Mouse (Mus musculus): ENCODE data around the gene Pdzrn3. TPM values are rescaled to one million over a fixed set of nuclear protein-coding genes. Genes with fewer than 3 reads are reported as not detected.

Gene Pdzrn3
- polyA plus RNA-seq, 1 experiment from 2014 or later: 6.4 TPM

- Histone ChIP-seq H3K4me3 (ENCODE audit: low read depth, low read length) (no peak overlapping the region), H3K9ac (ENCODE audit: low read length) (no peak overlapping the region), H3K4me2 (ENCODE audit: low read depth, low read length, severe bottlenecking) (no peak overlapping the region), H3K9me3 (ENCODE audit: control insufficient read depth, low read length) (no peaks in the 10 kb centered on the region), H3K36me3 (ENCODE audit: control insufficient read depth, insufficient read depth, low read length) (no peaks in the 10 kb centered on the region), H3K27me3 (ENCODE audit: control insufficient read depth, insufficient read depth, low read length) (no peaks in the 10 kb centered on the region), H3K4me1 (replicated peaks; ENCODE audit: control insufficient read depth, insufficient read depth, low read length) (peaks cover 7% of the 10 kb centered on the region; the same call in 1 of the 2 replicates), H3K27ac (ENCODE audit: low read depth, low read length) (no peak overlapping the region)
- 85% methylated on average over 1 of the region's 1 CpGs for WGBS
- DNase-seq (ENCODE audit: low spot score): no peak
- ATAC-seq (replicated peaks; ENCODE audit: low FRiP score): no peak
Measured at GRCm38 (mm10) chr6:101351100-101351499, 26.6 kb downstream of the Pdzrn3 start.

DNA sequence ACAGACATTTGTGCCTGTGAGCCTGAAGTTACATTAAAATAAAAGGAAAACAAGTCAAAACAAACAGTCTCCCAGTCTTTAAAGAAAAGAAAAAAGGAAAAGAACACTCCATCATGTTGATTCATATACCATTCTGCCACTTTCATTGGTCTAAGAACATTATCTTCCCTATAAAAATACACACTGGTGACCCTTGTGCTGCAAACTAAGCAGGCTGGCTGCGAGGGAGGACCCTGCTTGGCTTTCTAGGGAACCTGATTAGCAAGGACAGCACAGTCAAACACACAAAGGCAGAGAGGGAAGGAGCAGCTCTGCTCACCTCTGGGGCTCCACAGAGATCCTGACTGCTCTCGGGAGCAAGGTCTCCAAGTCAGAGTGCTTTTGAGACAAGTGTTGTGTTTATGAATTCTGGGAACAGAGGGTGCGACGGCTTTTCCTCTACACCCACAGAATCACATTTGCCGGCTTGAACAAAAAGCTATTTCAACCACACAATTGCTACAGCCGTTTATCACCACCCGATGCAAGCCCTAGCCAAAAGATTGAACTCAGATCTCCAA lies 27.2 kb downstream of the Pdzrn3 start:
- Histone ChIP-seq H3K4me1 (replicated peaks; ENCODE audit: control insufficient read depth, insufficient read depth, low read length) (peaks cover 7% of the 10 kb centered on the region; the same call in 1 of the 2 replicates), H3K9ac (ENCODE audit: low read length) (no peak overlapping the region), H3K27me3 (ENCODE audit: control insufficient read depth, insufficient read depth, low read length) (no peaks in the 10 kb centered on the region), H3K27ac (ENCODE audit: low read depth, low read length) (no peak overlapping the region), H3K4me3 (ENCODE audit: low read depth, low read length) (no peak overlapping the region), H3K4me2 (ENCODE audit: low read depth, low read length, severe bottlenecking) (no peak overlapping the region), H3K9me3 (ENCODE audit: control insufficient read depth, low read length) (no peaks in the 10 kb centered on the region), H3K36me3 (ENCODE audit: control insufficient read depth, insufficient read depth, low read length) (no peaks in the 10 kb centered on the region)
- DNase-seq (ENCODE audit: low spot score) (no peak), ATAC-seq (replicated peaks; ENCODE audit: low FRiP score) (no peak)
- WGBS: 47% methylated on average over 7 of the region's 7 CpGs

DNA sequence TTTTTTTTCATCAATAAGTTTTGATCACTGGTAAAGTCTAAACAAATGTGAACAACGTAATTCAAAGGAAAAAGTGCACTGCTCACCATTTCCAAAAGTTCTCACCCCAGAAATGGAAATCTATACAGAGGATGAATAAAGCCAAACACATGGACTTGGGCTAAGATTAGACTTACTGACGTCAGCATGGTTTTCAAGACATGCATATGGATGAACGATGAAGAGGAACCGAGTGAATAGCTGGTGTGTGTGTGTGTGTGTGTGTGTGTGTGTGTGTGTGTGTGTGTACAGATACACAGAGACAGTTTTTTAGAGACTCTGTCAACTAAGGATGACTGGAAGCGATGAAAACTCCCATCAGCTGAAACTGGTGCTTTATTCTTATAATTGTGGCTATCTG lies 29.2 kb downstream of the Pdzrn3 start:
- H3K4me2 ChIP-seq (ENCODE audit: low read depth, low read length, severe bottlenecking): no peak overlapping the region
- ATAC-seq (replicated peaks; ENCODE audit: low FRiP score) (no peak), DNase-seq (ENCODE audit: low spot score) (no peak)
- 90% methylated on average over 5 of the region's 5 CpGs for WGBS
- H3K36me3 ChIP-seq (ENCODE audit: control insufficient read depth, insufficient read depth, low read length): no peaks in the 10 kb centered on the region
- H3K27ac ChIP-seq (ENCODE audit: low read depth, low read length): no peak overlapping the region
- no peak overlapping the region for H3K9ac ChIP-seq (ENCODE audit: low read length)
- H3K27me3 ChIP-seq (ENCODE audit: control insufficient read depth, insufficient read depth, low read length): no peaks in the 10 kb centered on the region
- H3K4me1 ChIP-seq (replicated peaks; ENCODE audit: control insufficient read depth, insufficient read depth, low read length): no peaks in the 10 kb centered on the region
- H3K9me3 ChIP-seq (ENCODE audit: control insufficient read depth, low read length): no peaks in the 10 kb centered on the region
- no peak overlapping the region for H3K4me3 ChIP-seq (ENCODE audit: low read depth, low read length)

DNA sequence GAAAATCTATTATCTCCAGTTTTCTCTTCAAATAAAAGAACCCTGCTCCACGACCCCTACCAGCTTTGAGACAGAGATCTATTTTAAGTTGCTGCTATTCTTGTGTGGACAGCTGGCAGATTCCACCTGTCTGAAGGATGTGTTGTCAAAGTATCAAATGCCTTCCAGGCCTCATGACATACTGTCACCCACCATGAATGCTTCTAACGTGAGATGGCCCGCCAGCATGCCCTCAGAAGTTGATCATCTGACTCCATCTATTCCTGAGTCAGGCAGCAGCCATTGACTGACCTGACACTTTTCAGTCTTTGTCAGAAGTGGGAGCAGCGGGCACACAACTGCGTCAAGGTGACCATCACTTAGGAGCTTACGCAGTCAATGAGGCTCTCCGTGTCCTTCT lies 37.6 kb downstream of the Pdzrn3 start:
- no peak overlapping the region for H3K27ac ChIP-seq (ENCODE audit: low read depth, low read length)
- no peak for ATAC-seq (replicated peaks; ENCODE audit: low FRiP score)
- H3K36me3 ChIP-seq (ENCODE audit: control insufficient read depth, insufficient read depth, low read length): no peaks in the 10 kb centered on the region
- no peaks in the 10 kb centered on the region for H3K27me3 ChIP-seq (ENCODE audit: control insufficient read depth, insufficient read depth, low read length)
- H3K4me3 ChIP-seq (ENCODE audit: low read depth, low read length): no peak overlapping the region
- H3K4me2 ChIP-seq (ENCODE audit: low read depth, low read length, severe bottlenecking): no peak overlapping the region
- WGBS: 89% methylated on average over 7 of the region's 7 CpGs
- H3K9me3 ChIP-seq (ENCODE audit: control insufficient read depth, low read length): no peaks in the 10 kb centered on the region
- no peaks in the 10 kb centered on the region for H3K4me1 ChIP-seq (replicated peaks; ENCODE audit: control insufficient read depth, insufficient read depth, low read length)
- no peak for DNase-seq (ENCODE audit: low spot score)
- H3K9ac ChIP-seq (ENCODE audit: low read length): no peak overlapping the region

DNA sequence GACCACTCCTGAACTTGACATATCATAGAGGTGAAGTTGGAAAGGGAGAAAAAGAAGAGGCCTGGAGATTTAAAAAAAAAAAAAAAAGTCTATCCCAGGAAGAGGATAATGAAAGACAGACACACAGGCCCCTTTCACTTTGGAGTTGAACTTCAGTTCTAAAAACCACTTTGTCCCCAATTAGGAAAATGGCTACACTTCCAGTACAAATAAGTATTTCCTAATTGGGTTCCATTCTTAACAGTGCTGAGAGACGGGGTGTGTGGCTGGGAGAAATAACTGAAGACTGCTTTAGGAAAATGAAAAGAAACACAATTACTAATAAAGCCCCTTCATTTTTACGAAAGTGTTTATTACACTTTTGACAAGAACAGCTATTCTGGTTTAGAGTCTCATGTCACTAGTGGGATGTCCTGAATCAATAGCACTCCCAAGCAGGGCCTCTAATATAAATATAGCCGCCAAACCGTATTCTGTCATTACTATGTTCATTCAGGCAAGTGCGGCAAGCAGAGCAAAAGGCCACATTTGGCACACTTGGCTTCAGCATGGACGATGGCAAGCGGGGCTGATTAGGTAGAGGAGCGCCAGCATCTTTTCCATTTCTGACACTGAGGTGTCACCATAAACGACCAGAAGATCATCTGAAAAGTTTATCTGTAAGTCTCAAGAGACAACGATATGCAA lies 39.7 kb downstream of the Pdzrn3 start:
- Histone ChIP-seq H3K27ac (ENCODE audit: low read depth, low read length) (no peak overlapping the region), H3K9me3 (ENCODE audit: control insufficient read depth, low read length) (no peaks in the 10 kb centered on the region), H3K4me3 (ENCODE audit: low read depth, low read length) (no peak overlapping the region), H3K36me3 (ENCODE audit: control insufficient read depth, insufficient read depth, low read length) (no peaks in the 10 kb centered on the region), H3K27me3 (ENCODE audit: control insufficient read depth, insufficient read depth, low read length) (no peaks in the 10 kb centered on the region), H3K4me2 (ENCODE audit: low read depth, low read length, severe bottlenecking) (no peak overlapping the region), H3K9ac (ENCODE audit: low read length) (no peak overlapping the region), H3K4me1 (replicated peaks; ENCODE audit: control insufficient read depth, insufficient read depth, low read length) (no peaks in the 10 kb centered on the region)
- DNase-seq (ENCODE audit: low spot score) (no peak), ATAC-seq (replicated peaks; ENCODE audit: low FRiP score) (no peak)
- 75% methylated on average over 10 of the region's 10 CpGs for WGBS

DNA sequence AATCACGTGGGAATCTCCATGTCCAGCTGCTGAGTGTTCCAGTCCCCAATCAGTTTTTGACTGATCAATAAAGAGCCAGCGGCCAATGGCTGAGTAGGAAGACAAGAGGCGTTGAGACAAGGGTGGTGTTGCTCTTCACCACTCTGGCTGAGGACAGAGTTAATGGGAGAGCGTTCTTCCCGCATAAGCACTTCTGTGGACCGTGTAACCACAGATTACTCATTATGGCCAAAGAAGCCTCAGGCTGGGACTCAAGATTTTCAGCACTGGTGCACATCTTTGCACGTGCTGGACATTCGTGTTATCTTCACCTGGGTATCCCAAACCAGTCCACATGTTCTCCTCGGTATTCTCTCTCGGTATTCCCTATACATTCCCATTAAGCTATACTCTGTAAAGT lies 41.0 kb downstream of the Pdzrn3 start:
- no peak overlapping the region for H3K4me3 ChIP-seq (ENCODE audit: low read depth, low read length)
- H3K9me3 ChIP-seq (ENCODE audit: control insufficient read depth, low read length): no peaks in the 10 kb centered on the region
- no peak overlapping the region for H3K4me2 ChIP-seq (ENCODE audit: low read depth, low read length, severe bottlenecking)
- H3K36me3 ChIP-seq (ENCODE audit: control insufficient read depth, insufficient read depth, low read length): no peaks in the 10 kb centered on the region
- no peaks in the 10 kb centered on the region; the same call in 1 of the 2 replicates for H3K27me3 ChIP-seq (ENCODE audit: control insufficient read depth, insufficient read depth, low read length)
- H3K4me1 ChIP-seq (replicated peaks; ENCODE audit: control insufficient read depth, insufficient read depth, low read length): no peaks in the 10 kb centered on the region
- ATAC-seq (replicated peaks; ENCODE audit: low FRiP score) (no peak), DNase-seq (ENCODE audit: low spot score) (no peak)
- WGBS: 92% methylated on average over 10 of the region's 10 CpGs
- no peak overlapping the region for H3K27ac ChIP-seq (ENCODE audit: low read depth, low read length)
- H3K9ac ChIP-seq (ENCODE audit: low read length): no peak overlapping the region

GRCm38 (mm10) chr6:101335744-101336143 lies 42.0 kb downstream of the Pdzrn3 start:
- Histone ChIP-seq H3K4me2 (ENCODE audit: low read depth, low read length, severe bottlenecking) (no peak overlapping the region), H3K27ac (ENCODE audit: low read depth, low read length) (no peak overlapping the region)
- WGBS: 100% methylated on average over 1 of the region's 1 CpGs

GRCm38 (mm10) chr6:101334495-101334894 lies 43.2 kb downstream of the Pdzrn3 start:
- ATAC-seq (replicated peaks; ENCODE audit: low FRiP score) (no peak), DNase-seq (ENCODE audit: low spot score) (no peak)
- Histone ChIP-seq H3K27me3 (ENCODE audit: control insufficient read depth, insufficient read depth, low read length) (no peaks in the 10 kb centered on the region; the same call in 1 of the 2 replicates), H3K4me1 (replicated peaks; ENCODE audit: control insufficient read depth, insufficient read depth, low read length) (no peaks in the 10 kb centered on the region), H3K36me3 (ENCODE audit: control insufficient read depth, insufficient read depth, low read length) (no peaks in the 10 kb centered on the region), H3K4me3 (ENCODE audit: low read depth, low read length) (no peak overlapping the region), H3K4me2 (ENCODE audit: low read depth, low read length, severe bottlenecking) (no peak overlapping the region), H3K9me3 (ENCODE audit: control insufficient read depth, low read length) (no peaks in the 10 kb centered on the region), H3K27ac (ENCODE audit: low read depth, low read length) (no peak overlapping the region), H3K9ac (ENCODE audit: low read length) (no peak overlapping the region)
- 91% methylated on average over 3 of the region's 3 CpGs for WGBS

More at GRCm38 (mm10) chr6:101335744-101336143, 42.0 kb downstream of the Pdzrn3 start:
- no peaks in the 10 kb centered on the region; the same call in 1 of the 2 replicates for H3K27me3 ChIP-seq (ENCODE audit: control insufficient read depth, insufficient read depth, low read length)
- H3K36me3 ChIP-seq (ENCODE audit: control insufficient read depth, insufficient read depth, low read length): no peaks in the 10 kb centered on the region
- H3K4me3 ChIP-seq (ENCODE audit: low read depth, low read length): no peak overlapping the region
- DNase-seq (ENCODE audit: low spot score): no peak
- no peak for ATAC-seq (replicated peaks; ENCODE audit: low FRiP score)
- no peaks in the 10 kb centered on the region for H3K9me3 ChIP-seq (ENCODE audit: control insufficient read depth, low read length)
- no peaks in the 10 kb centered on the region for H3K4me1 ChIP-seq (replicated peaks; ENCODE audit: control insufficient read depth, insufficient read depth, low read length)
- no peak overlapping the region for H3K9ac ChIP-seq (ENCODE audit: low read length)

GRCm38 (mm10) chr6:101330392-101330791 lies 47.3 kb downstream of the Pdzrn3 start:
- no peaks in the 10 kb centered on the region; the same call in 1 of the 2 replicates for H3K27me3 ChIP-seq (ENCODE audit: control insufficient read depth, insufficient read depth, low read length)
- H3K4me3 ChIP-seq (ENCODE audit: low read depth, low read length): no peak overlapping the region
- 95% methylated on average over 5 of the region's 5 CpGs for WGBS
- no peak for DNase-seq (ENCODE audit: low spot score)
- no peaks in the 10 kb centered on the region for H3K9me3 ChIP-seq (ENCODE audit: control insufficient read depth, low read length)
- no peaks in the 10 kb centered on the region for H3K4me1 ChIP-seq (replicated peaks; ENCODE audit: control insufficient read depth, insufficient read depth, low read length)
- ATAC-seq (replicated peaks; ENCODE audit: low FRiP score): no peak
- no peaks in the 10 kb centered on the region for H3K36me3 ChIP-seq (ENCODE audit: control insufficient read depth, insufficient read depth, low read length)
- no peak overlapping the region for H3K4me2 ChIP-seq (ENCODE audit: low read depth, low read length, severe bottlenecking)
- H3K9ac ChIP-seq (ENCODE audit: low read length): no peak overlapping the region
- no peak overlapping the region for H3K27ac ChIP-seq (ENCODE audit: low read depth, low read length)

Data from forebrain, embryonic 11.5 days (tissue).